Mouse (Mus musculus) testis, adult 10 weeks (tissue): Measurements from ENCODE around the gene Synpr. TPM values are rescaled to one million over a fixed set of nuclear protein-coding genes. Genes with fewer than 3 reads are reported as not detected.

ENCODE experiments used
- polyA plus RNA-seq: library from polyadenylated mRNA; stranded (reverse); fragments of 350-450 nt; fragmentation: Illumina TruSeq; extraction: RNeasy Lipid Tissue Mini Kit (QIAGEN cat#74804); gene quantifications from one replicate; pipeline ENCODE4 v1.2.3, GENCODE M21; 2014; ENCODE audit warnings: low read depth, low replicate concordance

Synpr gene
- polyA plus RNA-seq: not detected

GRCm38 (mm10) chr14:13284091-13284844 is at the start of gene Synpr:
Gene Synpr, plus strand, starts transcription at chr14:13284780.

